Mouse (Mus musculus) T-helper 1 cell (primary cell): ENCODE measurements around the gene Sstr3.

Experiments
- in situ Hi-C: fragments of 300-600 bp; cut with MboI, MseI; formaldehyde crosslinking; loops from one replicate; pipeline ENCODE4 v1.15.1; 2025; ENCODE audit warnings: high pct_unique_total_duplicates

Gene Sstr3

DNA sequence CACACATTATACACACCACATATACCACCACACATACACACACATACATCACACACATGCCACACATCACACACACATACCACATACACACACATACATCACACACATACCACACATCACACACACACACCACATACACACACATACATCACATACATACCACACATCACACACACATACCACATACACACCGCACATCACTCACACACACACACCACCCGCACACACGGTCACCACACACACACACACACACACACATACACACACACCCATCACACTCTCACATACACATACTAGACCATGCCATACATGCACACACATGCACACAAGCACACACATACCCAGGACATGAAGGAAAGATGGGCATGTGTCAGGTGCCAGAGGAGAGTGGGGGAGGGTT, 18.9 kb upstream of the Sstr3 start:
- in situ Hi-C loops, result loop anchor here (10.0 kb wide), 1 partner anchor 951 kb away; the partner anchor contains the start of gene Kdelr3

DNA sequence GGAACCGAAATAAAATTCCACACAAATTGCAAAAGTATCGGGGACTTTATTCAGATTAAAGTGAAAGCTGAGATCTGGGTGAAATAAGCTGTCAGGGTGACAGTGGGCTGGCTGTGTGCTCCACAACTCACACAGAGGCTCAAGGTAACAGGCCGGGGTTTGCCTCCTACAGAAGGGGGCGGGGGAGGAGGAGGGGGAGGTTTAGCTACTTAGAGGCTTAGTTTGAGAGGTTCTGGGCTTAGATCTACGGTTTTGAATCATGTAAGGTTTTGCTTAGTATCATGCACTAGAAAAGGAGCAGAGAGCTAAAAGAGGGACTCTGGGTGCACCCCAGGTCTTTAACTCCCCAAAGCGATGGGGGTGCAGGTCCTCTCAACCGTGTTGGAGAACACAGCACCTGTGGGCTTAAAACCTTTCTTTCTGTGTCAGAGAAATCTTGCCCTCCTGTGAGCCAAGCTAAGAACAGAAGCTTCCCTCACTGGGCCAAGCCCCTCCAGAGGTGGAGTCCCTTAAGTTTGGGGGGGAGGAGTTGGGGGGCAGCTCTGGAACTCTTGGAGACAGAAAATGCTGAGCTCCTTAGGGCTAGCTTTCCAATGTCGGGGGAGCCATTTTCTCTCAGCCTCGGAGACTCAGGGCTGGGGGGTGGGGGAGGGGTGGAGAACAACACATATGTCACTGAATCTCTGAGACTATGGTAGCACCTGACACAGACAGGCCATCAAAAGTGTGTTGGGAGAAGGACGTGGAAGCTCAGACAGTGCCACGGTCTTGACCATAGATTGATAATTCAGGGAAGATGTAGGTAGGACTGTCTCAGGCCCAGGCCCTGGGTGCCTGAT, 14.9 kb upstream of the Sstr3 start:
- in situ Hi-C loops, result no loop called here

DNA sequence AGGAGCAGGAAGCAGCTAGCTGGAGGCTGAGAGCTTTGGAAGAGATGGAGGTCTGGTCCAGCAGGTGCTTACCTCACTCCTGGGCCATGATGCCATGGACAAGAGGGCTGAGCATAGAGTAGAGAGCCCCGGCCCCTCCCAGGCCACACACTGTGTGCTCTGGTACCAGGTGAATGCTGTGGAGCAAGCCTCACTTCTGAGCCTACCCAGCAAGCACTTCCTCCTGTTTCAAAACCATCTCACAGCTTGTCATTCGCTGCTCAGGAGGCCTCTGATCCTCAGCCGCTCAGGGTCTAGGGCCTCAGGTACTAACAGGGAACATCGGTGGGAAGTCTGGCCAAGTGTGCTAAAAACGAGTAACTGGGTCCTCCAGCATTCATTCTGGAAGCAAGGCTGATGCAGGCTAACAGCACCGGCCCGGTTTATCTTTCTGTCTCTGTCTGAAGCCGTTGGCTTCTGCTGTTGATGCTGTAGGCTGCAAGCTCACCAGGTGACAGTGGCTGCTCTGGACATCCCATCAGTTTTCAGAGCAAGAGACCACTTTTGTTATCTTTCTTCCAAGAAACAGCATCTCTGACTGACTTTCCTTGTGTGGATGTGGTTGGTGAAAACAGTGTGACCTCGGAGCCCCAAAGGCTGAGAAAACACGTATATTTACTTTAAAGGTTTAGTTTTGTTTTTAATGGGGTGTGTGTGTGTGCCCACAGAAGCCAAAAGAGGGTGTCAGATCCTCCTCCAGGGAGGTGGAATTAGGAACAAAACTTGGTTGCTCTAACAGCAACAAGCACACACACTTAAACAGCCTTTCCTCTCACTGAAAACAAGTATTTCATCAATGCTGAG, 13.4 kb upstream of the Sstr3 start:
- in situ Hi-C loops, result no loop called here

DNA sequence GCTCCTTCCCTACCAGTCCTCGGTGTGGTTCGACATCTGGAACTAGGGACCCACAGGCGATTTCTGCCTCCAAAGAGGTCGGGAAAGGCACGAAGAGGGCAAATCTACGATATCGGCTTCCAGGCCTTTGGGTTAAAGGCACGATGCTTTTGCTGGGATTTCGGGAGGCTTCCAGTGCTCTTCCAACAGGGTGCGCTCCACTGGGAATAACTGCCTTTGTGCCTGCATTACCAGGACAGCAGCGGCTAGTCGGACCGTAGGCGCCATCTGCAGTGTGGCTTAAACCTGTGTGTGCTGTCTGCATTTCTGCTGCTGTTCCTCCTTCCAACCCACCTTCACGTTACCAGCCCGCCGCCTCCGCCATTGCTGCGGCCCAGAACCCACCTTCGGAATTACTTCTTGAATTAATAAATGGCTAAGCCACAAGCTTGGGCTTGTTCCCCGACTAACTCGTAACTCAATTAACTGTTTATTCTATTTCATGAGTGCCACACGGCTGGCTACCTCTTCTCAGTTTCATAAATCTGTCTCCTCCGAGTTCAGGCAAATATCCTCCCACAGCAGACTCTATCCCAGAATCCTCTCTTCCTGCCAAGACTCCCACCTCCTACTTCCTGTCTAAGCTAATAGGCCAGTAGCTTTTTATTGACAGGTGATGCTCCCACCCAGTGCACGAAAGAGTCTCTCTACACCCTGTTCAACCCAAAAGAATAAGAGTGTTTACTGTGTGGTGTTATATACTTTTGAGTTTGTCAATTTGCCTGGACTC, 10.2 kb upstream of the Sstr3 start:
- in situ Hi-C loops, result no loop called here

DNA sequence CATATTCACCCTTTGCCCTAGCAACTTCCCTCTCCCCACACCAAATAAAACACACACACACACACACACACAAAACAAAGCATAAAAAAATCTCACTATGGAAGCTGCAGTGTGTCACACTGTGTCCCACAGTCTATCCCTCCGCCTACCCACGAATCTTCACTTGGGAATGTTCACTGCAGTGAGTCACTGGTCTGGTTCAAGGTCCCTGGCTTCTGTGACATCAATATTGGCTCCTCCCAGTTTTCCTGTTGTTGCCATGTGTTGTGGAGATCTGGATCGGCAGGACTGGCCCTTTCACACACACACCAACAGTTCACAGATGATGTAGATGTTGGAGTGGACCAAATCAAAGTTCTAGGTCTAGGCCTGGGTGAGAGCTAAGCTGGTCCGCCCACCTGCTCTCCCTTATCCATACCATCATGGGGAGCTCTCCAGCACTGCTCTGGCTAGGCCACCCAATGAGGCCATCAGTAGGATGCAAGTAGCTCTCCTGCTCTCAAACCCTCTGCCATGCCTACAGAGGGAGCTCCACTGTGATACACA, 4.8 kb upstream of the Sstr3 start:
- in situ Hi-C loops, result loop anchor here (10.0 kb wide), 1 partner anchor 1344 kb away; no protein-coding TSS in a partner anchor

DNA sequence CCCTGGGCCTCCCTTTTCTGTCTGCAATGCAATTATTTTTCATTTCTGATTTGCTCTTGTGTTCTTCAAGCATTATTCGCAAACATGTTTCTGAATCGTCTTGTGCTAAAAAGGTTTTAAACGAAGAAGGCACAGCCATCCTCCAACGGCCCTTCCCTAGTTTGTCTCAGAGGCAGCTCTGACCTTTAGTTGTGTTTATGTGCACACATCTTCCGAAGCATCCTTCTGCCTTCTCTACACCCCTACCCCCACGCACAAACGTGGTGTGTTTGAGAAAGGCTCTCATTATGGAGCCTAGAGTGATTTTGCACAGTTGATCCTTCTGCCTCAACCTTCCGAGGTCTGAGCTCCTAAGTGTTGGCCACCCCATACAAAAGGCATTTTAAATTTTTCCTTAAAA, 4.2 kb upstream of the Sstr3 start:
- in situ Hi-C loops, result loop anchor here (10.0 kb wide), 1 partner anchor 1344 kb away; no protein-coding TSS in a partner anchor

DNA sequence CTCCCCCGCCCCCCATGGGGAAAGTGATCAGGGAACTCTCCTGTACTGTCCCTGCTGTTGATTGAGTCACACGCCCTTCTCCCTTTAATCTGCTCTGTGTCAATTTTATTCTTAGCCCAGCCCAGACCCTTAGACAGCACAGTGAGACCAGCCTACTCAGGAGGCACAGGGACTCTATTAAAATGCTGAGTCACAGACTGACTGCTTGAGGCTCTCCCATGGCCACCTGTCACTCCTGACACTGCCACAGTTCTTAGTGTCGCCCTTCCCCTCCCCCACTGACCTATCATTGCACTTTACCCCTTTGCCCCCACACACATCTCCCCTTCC, 3.8 kb upstream of the Sstr3 start:
- in situ Hi-C loops, result loop anchor here (10.0 kb wide), 1 partner anchor 1344 kb away; no protein-coding TSS in a partner anchor

DNA sequence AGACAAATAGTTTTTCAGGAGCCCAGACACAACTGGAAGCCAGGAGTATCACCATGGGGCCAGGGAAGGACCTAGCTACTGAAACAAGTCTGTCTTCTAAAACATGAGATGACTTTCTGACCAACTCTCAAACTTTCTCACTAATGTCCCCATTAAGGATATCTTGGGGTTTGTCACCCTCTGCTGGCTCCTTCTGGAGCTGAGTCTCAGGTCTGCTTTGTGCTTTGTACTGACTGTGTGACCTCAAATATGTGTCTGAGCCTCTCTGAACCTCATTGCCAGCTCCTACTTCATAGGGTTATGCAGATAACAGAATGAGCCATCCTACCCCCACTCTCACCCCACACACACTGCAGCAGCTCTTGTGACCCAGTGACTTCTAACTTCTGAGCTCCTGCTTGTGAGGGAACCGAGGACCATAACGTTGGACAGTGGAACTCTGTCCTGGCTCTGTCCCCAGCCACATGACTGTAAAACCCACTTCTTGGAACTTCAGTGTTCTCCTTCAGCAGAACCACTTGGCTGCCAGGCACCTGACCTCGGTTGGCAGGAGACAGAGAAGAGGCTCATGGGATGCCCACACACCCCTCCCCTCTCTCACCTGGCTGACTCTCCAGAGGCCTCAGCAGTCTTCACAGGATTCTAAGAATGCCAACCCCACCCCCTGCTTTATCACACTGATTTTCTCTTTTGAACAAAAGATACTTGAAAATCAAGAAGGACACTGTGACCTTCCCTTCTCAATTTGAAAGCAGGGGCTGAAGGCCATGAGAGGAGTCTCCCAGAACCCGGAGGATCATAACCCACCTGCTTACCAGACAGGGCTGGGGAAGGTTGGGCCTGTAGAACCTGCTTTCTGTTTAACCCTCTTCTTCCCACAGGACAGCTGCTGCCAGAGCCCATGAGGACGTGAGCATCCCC, 3.2 kb upstream of the Sstr3 start:
- in situ Hi-C loops, result loop anchor here (10.0 kb wide), 1 partner anchor 1343 kb away; no protein-coding TSS in a partner anchor

DNA sequence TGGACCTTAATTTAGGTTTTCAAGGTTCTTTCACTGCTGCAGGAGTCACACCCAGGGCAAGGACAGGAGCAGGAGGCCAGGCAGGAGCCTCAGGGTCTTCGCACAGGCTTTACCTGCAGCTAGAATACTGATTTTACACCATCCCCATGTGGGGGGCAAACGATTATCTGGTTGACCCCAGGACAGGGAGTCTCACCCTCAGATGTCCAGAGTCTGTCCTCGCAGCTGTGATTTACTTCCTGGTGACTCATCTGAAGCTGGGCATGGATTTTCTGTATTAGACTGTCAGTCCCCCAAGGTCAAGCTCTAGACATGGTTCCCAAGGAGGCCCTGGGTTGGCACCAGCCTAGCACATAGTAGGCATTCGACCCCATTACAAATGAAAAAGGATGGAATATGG, 1.6 kb upstream of the Sstr3 start:
- in situ Hi-C loops, result loop anchor here (10.0 kb wide), 1 partner anchor 1341 kb away; no protein-coding TSS in a partner anchor

DNA sequence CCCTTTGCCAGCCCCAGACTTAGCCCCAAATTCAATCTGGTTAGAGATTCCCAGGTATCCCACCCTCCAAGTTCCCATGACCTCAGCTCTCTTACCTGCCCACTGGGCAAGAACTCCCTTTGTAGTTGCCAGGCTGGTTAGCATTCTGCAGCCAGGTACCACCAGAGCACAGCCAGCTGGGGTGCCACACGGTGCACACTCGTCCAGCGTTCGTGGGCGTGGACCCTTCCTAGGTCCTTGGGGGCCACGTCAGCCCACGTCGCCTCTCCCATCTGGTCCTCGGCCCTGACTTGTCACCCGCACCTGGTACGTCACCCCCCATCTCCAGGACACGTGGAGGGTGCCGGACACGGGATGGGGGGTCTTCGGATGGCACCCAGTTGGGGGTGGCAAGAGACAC, 444 bp downstream of the Sstr3 start:
- in situ Hi-C loops, result loop anchor here (10.0 kb wide), 1 partner anchor 1339 kb away; no protein-coding TSS in a partner anchor

DNA sequence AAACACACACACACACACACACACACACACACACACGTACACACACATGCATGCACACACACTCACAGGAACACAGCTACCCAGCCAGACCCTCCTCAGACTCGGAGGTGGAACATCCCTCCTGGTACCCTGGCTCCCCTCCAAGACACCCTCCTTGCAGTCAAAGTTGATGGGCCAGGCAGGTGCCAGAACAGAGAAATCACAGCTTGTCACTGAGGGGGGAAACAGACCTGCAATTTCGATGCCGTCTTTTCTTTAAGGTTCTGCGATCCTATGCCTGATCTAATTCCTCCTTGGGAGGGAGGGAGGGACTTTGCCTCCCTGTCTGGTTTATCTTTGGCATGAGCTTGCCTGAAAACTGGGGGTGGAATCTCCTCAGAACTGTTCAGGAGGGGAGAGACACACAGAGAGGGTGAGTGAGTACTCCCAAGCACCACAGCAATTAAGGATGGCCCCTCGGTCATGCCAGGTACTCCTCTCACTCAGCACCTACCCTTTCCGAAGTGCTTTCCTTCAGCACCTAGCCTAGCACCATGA, 1.6 kb downstream of the Sstr3 start:
- in situ Hi-C loops, result loop anchor here (10.0 kb wide), 1 partner anchor 1338 kb away; no protein-coding TSS in a partner anchor

DNA sequence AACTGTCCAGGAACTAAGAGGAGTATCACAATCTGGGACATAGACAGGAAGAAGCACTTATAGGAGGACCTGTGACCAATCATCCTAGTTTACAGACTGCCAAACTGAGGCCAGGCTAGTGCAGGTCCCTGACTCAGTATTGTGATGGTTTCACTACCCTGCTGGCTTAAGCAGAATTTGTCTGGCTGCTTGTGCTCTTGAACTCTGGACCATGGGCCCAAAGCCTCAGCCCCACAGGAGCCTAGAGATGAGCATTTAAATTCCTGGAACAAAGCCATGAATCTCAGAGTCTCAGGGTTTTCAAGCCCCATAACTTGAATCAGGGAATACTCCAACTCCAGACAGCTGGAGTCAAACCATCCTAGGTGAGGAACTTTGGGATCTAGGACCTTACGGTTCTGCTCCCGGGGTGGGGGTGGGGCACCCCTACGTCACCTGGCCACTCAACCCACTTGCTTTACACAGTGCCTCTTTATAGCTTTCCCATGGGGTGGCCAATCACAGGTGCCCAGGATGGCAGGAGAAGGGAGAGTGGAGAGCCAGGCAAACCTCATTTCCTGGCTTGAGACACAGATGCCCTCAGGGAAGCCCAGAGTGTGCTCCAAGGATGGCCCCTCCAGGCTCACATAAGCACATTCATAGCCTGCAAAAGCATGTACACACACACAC, 2.3 kb downstream of the Sstr3 start:
- in situ Hi-C loops, result loop anchor here (10.0 kb wide), 1 partner anchor 1337 kb away; no protein-coding TSS in a partner anchor

DNA sequence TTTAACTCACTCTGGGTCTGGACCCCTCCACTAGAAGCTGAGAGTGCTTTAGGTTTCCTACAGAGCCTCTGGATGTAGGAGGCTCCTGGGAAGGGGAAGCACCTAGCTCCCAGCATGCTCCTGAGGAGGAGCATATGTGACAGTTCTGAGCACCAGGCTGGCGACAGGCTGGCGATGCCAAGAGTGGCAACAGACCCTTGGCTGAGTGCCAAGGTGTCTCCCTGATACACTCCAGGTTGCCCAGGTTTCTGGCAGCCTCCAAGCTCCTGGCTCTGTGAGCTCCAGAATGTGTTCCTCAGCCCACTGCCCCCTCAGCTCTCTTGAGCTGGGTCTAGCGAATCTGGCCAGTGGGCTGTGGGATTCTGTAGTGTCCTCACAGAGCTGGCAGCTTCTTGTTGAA, 2.9 kb downstream of the Sstr3 start:
- in situ Hi-C loops, result loop anchor here (10.0 kb wide), 1 partner anchor 1337 kb away; no protein-coding TSS in a partner anchor

DNA sequence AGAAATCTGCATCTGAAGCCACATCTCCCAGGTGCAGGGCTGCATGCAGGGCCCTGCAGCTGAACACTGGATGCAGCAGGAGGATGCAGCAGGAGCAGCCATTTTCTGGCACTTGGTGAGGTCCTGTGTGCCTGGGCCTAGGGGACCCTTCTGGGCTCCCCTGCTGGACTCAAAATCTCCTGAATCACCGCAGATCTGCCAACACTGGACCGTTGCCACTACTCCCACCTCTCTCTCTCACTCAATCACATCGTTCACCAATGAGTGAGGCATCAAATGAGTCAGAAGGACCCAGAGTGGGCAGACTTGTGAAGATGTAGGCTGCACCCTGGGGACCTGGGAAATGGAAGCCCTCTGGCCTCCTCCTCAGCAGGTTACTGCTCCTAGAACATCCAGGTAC, 3.4 kb downstream of the Sstr3 start:
- in situ Hi-C loops, result loop anchor here (10.0 kb wide), 1 partner anchor 1336 kb away; no protein-coding TSS in a partner anchor

DNA sequence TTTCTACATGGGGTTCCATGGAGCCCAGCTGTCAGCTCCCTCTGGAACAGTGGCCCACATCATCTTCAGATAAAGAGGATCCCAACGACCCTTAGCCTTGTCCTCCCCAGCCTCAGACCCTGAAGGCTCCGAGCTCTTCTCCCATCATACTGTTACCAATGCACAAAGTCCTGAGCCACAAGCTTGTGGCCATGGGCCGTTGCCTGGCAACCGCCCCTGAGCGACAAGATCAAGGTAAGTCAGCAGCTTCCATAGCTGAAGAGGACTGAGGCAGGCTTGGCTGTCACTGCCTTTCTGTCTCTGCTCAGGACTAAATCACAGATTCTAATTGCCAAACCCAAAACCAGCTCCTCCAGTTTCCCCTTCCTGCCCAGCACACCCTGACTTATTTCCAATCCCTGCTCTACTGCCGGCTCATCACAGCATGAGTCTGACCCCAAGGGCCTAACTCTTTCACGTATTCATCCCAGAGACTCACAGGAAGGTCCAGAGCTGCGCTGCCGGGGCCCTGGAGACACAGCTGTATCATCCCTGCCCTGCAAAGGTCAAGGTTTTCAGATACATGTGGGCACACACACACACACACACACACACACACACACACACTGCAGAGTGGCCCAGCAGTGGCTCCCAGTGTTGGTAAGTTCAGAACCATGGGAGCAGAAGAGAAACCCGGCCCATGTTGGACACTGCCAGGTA, 8.6 kb downstream of the Sstr3 start:
- in situ Hi-C loops, result loop anchor here (5.0 kb wide), 3 partner anchors 89 to 354 kb away; no protein-coding TSS in a partner anchor

DNA sequence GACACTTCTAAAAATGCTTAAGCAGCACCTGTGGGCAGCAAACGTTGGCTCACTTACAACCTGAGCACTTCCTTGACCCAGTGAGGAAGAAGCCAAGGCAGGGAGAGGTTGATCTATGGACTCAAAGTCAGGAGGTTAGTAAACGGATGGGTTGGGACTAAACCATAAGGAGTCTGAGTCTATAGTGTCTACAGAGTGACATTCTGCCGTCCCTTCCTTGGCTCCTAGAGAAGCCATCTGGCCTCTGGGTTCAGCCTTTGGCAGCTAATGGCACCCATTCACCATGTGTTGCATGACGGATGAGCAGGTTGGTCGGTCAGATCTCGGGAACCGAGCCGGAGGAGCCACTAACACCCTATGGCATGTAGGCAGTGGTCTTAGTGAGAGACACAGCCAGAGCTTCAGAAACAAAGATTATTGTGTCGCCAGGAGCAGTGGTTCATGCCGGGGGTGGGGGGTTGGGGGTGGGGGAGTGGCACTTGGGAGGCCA, 11.1 kb downstream of the Sstr3 start:
- in situ Hi-C loops, result no loop called here

DNA sequence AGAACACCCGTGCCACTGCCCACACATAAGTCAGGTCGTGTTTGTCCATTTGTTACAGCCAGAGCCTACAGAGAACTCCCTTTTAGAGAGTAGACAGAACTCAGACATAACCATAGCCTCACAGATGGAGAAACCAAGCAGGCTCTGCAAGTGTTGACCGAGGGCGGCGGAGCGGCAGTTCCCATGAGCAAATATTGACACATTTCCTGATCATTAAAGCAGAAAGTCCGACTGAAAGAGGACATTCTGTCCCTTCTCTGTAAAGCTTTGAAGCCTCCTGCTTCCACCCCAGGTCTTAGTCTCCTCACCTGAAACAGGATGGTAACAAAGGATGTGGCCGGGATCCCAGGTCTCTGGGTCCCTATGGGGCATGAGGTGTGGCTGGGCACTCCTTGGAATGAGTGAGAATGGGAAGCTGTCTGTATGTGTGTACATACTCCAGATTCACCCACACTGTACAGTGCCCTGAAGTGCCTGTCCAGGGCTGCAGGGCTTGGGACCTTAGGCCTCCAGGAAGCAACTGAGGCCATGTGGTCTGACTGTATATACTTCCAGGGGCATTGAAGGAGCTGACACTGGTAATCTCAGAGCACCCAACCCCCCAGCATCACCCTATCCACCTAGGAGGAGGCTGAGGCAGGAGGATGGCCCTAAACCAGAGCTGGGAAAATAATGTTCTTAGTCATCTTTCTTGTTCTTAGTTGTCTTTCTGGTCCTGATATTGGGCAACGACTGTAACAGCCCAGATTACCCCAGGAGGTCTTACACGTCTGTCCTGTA, 11.7 kb downstream of the Sstr3 start:
- in situ Hi-C loops, result no loop called here
